Mouse (Mus musculus): ENCODE measurements around the gene Dgkq. TPM values are rescaled to one million over a fixed set of nuclear protein-coding genes. Genes with fewer than 3 reads are reported as not detected.

Gene Dgkq
- 22.0 TPM for polyA plus RNA-seq (2015; fragmentation: Illumina TruSeq; extraction: RNeasy Lipid Tissue Mini Kit (QIAGEN cat#74804); ENCODE audit: insufficient read depth, low replicate concordance)

GRCm38 (mm10) chr5:108668977-108669936 lies at the start of gene Dgkq:
Gene Dgkq (minus strand): TSS chr5:108669672.

GRCm38 (mm10) chr5:108692271-108692670 lies 22.8 kb upstream of the Dgkq start, which contains the start of gene Fgfrl1:
Gene Fgfrl1 (plus strand): TSS chr5:108692382.

DNA sequence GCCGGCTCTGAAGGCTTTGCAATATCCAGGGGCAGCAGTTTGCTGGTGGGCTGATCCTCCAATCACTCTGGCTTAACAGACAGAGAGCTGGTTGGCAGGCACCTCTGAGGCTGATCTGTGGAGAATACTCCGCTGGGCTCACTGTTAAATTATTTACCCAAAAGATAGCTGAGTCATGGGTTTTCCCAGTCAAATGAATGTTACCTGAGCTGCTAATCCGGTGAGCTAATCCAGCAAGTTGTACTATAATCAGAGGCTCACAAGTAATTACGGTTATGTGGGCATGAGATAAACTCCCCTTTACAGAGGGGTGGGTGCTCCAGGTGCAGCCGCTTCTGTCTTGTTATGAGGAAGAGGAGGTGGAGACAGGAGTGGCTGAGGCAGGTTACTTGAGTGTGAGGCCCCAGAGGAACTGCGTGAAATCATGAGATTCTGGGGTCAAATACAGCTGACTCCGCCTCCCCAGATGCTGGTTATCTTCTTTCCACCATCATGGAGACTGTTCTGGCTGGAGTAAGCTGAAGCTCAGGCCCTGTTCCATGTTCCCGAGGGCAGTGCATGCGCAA lies 5.9 kb upstream of the Dgkq start, which contains the start of gene Slc26a1:
Slc26a1 (minus strand) TSS at position 319 of the 566 bp plus-strand sequence.

DNA sequence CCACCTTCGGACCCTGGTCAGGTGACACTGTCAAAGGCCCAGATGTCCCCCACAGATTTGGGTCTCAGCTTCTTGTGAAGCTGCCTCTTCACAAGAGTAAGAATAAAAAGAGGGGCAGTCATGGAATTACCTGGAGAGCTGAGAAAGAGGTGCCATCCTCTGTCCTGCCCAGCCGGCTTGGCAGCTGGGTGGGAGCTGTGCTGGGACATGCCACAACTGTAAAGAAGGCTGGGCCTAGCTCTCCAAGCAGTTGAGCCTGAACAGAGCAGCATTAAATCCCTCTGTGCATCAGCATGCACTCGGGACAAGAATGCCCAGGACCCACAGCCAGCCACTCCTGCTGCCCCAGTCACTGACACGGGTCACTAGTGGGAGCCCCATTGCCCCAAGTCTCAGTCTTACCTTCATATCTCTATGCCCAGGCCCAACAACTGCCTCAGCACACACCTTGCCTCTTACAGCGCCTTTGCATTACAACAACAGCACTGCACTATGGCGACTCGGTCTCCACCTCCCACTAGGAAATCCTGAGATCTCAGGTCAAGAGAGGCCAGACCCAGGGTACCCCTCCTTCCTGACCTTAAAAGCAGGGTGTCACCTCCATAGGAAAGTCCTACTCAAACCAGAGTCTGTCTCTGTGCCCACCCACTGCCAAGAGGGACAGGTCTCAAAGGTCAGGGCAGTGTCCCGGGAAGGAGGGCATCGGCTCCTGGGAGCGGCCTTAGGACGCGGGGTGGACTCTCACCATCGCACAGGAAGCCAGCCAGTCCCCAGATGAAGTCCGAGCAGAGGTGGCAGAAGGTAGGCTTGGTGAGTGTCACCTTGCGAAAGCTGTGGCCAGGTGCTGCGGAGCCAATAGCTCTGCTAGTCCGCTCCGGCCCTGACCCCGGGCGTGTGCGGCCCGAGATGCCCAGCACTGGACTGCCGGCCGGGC lies 9.5 kb downstream of the Dgkq start, which contains the start of gene Idua:
Idua (plus strand) TSS at position 634 of the 934 bp plus-strand sequence.

GRCm38 (mm10) chr5:108629634-108630483 lies 39.6 kb downstream of the Dgkq start, which contains the start of the genes Gak and Tmem175:
Gene Gak (minus strand): TSS chr5:108629755.
Gene Tmem175 (plus strand): TSS chr5:108629770.

Other genes with a start within 250 kb of the Dgkq start
- 237 TPM for gene Atp5k, start 235.2 kb downstream of the Dgkq start, polyA plus RNA-seq (2015; fragmentation: Illumina TruSeq; extraction: RNeasy Lipid Tissue Mini Kit (QIAGEN cat#74804); ENCODE audit: insufficient read depth, low replicate concordance)
- gene Mfsd7a, start 220.8 kb downstream of the Dgkq start, polyA plus RNA-seq (2015; fragmentation: Illumina TruSeq; extraction: RNeasy Lipid Tissue Mini Kit (QIAGEN cat#74804); ENCODE audit: insufficient read depth, low replicate concordance) = 3.4 TPM
- gene Pcgf3, start 208.4 kb downstream of the Dgkq start, polyA plus RNA-seq (2015; fragmentation: Illumina TruSeq; extraction: RNeasy Lipid Tissue Mini Kit (QIAGEN cat#74804); ENCODE audit: insufficient read depth, low replicate concordance) = 15.6 TPM
- not detected for gene Cplx1, start 119.6 kb downstream of the Dgkq start, polyA plus RNA-seq (2015; fragmentation: Illumina TruSeq; extraction: RNeasy Lipid Tissue Mini Kit (QIAGEN cat#74804); ENCODE audit: insufficient read depth, low replicate concordance)
- 91.9 TPM for gene Gak, start 39.9 kb downstream of the Dgkq start, polyA plus RNA-seq (2015; fragmentation: Illumina TruSeq; extraction: RNeasy Lipid Tissue Mini Kit (QIAGEN cat#74804); ENCODE audit: insufficient read depth, low replicate concordance)
- 30.0 TPM for gene Tmem175, start 39.9 kb downstream of the Dgkq start, polyA plus RNA-seq (2015; fragmentation: Illumina TruSeq; extraction: RNeasy Lipid Tissue Mini Kit (QIAGEN cat#74804); ENCODE audit: insufficient read depth, low replicate concordance)
- gene Idua, start 9.3 kb downstream of the Dgkq start, polyA plus RNA-seq (2015; fragmentation: Illumina TruSeq; extraction: RNeasy Lipid Tissue Mini Kit (QIAGEN cat#74804); ENCODE audit: insufficient read depth, low replicate concordance) = 22.7 TPM
- 0.07 TPM for gene Slc26a1, start 5.9 kb upstream of the Dgkq start, polyA plus RNA-seq (2015; fragmentation: Illumina TruSeq; extraction: RNeasy Lipid Tissue Mini Kit (QIAGEN cat#74804); ENCODE audit: insufficient read depth, low replicate concordance)
- gene Fgfrl1, start 22.7 kb upstream of the Dgkq start, polyA plus RNA-seq (2015; fragmentation: Illumina TruSeq; extraction: RNeasy Lipid Tissue Mini Kit (QIAGEN cat#74804); ENCODE audit: insufficient read depth, low replicate concordance) = 2.4 TPM
- gene Rnf212, start 105.3 kb upstream of the Dgkq start, polyA plus RNA-seq (2015; fragmentation: Illumina TruSeq; extraction: RNeasy Lipid Tissue Mini Kit (QIAGEN cat#74804); ENCODE audit: insufficient read depth, low replicate concordance) = not detected
- not detected for gene Tmed11, start 125.7 kb upstream of the Dgkq start, polyA plus RNA-seq (2015; fragmentation: Illumina TruSeq; extraction: RNeasy Lipid Tissue Mini Kit (QIAGEN cat#74804); ENCODE audit: insufficient read depth, low replicate concordance)
- not detected for gene Vmn2r8, start 139.2 kb upstream of the Dgkq start, polyA plus RNA-seq (2015; fragmentation: Illumina TruSeq; extraction: RNeasy Lipid Tissue Mini Kit (QIAGEN cat#74804); ENCODE audit: insufficient read depth, low replicate concordance)
- gene Vmn2r9, start 182.9 kb upstream of the Dgkq start, polyA plus RNA-seq (2015; fragmentation: Illumina TruSeq; extraction: RNeasy Lipid Tissue Mini Kit (QIAGEN cat#74804); ENCODE audit: insufficient read depth, low replicate concordance) = not detected

Measured in spleen, adult 10 weeks (tissue).